Mouse (Mus musculus): Measurements from ENCODE around the gene Rfesd. TPM values are rescaled to one million over a fixed set of nuclear protein-coding genes. Genes with fewer than 3 reads are reported as not detected.

The Rfesd gene
- total and polyA plus RNA-seq, 3 experiments, result 4.4 to 14.9 (median 10.9) TPM

DNA sequence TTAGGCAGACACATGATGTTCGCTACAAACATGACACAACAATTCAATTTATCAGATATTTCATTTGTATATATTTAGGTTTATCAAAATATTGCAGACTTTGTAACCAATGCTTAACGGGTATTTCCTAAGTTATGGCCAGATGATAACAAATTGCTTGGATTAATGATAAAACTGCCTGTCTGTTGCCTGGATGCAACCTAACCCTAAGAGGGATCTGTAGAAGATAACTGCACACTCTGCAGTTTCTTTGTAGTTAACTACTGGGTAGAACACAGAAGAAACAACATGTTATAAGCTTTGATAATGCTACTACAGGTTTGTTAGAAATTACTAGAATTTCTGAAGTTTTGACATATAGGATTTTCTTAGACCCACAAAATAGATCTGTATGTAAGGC, 42.3 kb downstream of the Rfesd start:
- Histone ChIP-seq H3K79me2 (replicated peaks; ENCODE audit: control insufficient read depth, insufficient read depth, low read length) (no peaks in the 10 kb centered on the region), H3K9ac (ENCODE audit: low read depth, low read length) (no peak overlapping the region), H3K4me3 (no peak overlapping the region), H3K27me3 (ENCODE audit: control insufficient read depth, insufficient read depth, low read length) (no peaks in the 10 kb centered on the region), H3K36me3 (ENCODE audit: control insufficient read depth, insufficient read depth, low read length) (no peaks in the 10 kb centered on the region), H3K27ac (no peak overlapping the region), H3K4me1 (ENCODE audit: control insufficient read depth, insufficient read depth, low read length) (no peaks in the 10 kb centered on the region)
- WGBS, result 79% methylated on average over 2 of the region's 2 CpGs
- intact Hi-C loops (cut with DNase I), result no loop called here
- TF ChIP-seq POLR2A (IDR thresholded peaks at IDR 0.05; ENCODE audit: insufficient read depth, low read depth, low read length), result no peak
- no peak for DNase-seq

DNA sequence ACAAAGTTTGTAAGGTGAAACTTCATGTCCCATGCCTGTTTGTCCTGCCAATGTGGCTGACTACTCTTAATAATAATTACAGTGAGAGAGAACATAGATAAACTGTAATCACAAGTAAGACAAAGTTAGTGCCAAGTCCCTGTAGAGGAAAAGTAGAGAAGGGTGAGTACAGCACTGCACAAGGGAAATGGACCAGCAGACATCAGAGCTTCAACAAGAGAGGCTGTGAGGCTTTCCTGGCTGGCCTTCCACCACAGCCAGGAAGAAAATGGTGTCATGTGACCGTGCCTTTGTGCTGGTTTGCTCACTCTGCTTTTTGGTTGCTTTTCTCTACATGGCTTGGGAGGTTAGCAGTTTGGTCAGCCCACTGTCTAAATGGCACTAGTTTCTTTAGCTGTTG, 42.9 kb downstream of the Rfesd start:
- no peak overlapping the region for H3K9ac ChIP-seq (ENCODE audit: low read depth, low read length)
- H3K27ac ChIP-seq, result no peak overlapping the region
- no peaks in the 10 kb centered on the region for H3K79me2 ChIP-seq (replicated peaks; ENCODE audit: control insufficient read depth, insufficient read depth, low read length)
- TF ChIP-seq POLR2A (IDR thresholded peaks at IDR 0.05; ENCODE audit: insufficient read depth, low read depth, low read length), result no peak
- TF ChIP-seq CTCF (IDR thresholded peaks at IDR 0.05), result no peak
- TF ChIP-seq EP300 (IDR thresholded peaks at IDR 0.05; ENCODE audit: insufficient read depth, low read depth, low read length), result no peak
- DNase-seq, result no peak
- no peaks in the 10 kb centered on the region for H3K4me1 ChIP-seq (ENCODE audit: control insufficient read depth, insufficient read depth, low read length)
- WGBS, result 64% methylated on average over 1 of the region's 1 CpGs
- H3K36me3 ChIP-seq (ENCODE audit: control insufficient read depth, insufficient read depth, low read length), result no peaks in the 10 kb centered on the region
- intact Hi-C loops (cut with DNase I), result no loop called here
- H3K4me3 ChIP-seq, result no peak overlapping the region
- H3K27me3 ChIP-seq (ENCODE audit: control insufficient read depth, insufficient read depth, low read length), result no peaks in the 10 kb centered on the region

DNA sequence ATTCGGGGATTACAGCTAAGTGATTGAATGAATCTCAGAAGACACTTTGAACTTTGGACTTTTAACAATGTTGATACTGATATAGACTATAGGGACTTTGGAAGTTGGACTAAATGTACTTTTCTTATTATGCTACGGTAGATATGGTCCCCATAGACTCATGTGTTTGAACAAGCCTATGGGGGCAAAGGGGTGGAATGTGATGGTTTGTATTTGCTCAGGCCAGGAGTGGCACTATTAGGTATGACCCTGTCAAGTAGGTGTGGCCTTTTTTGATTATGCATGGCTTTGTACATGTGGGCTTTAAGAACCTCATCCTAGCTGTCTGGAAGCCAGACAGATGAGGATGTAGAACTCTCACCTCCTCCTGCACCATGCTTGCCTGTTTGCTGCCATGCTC, 44.0 kb downstream of the Rfesd start:
- Histone ChIP-seq H3K36me3 (ENCODE audit: control insufficient read depth, insufficient read depth, low read length) (no peaks in the 10 kb centered on the region), H3K27ac (no peak overlapping the region), H3K4me1 (ENCODE audit: control insufficient read depth, insufficient read depth, low read length) (no peaks in the 10 kb centered on the region), H3K9ac (ENCODE audit: low read depth, low read length) (no peak overlapping the region), H3K27me3 (ENCODE audit: control insufficient read depth, insufficient read depth, low read length) (no peaks in the 10 kb centered on the region), H3K4me3 (no peak overlapping the region), H3K79me2 (replicated peaks; ENCODE audit: control insufficient read depth, insufficient read depth, low read length) (no peaks in the 10 kb centered on the region)
- 71% methylated on average over 2 of the region's 2 CpGs for WGBS
- DNase-seq, result no peak
- intact Hi-C loops (cut with DNase I), result no loop called here
- TF ChIP-seq CTCF (IDR thresholded peaks at IDR 0.05) (no peak), POLR2A (IDR thresholded peaks at IDR 0.05; ENCODE audit: insufficient read depth, low read depth, low read length) (no peak), EP300 (IDR thresholded peaks at IDR 0.05; ENCODE audit: insufficient read depth, low read depth, low read length) (no peak)

DNA sequence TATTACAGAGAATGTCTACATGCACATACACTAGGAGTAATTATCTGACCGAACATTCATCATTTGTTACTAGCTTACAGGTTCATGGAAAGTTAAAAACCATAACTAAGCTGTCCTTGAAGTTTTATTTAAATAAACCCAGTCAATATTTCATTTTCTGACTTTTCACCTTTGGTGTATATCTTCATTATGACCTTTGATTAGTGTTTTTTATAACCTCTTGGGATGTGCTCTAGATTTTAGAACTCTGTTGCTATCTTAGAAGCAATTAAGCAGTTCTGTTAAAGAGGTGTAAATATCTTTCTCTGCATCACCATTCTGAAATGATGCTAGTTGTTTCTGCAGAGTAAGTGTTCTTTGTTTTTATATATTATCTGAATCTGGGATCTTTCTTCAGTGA, 51.7 kb downstream of the Rfesd start, which contains the start of gene Spata9:
Gene Spata9 (plus strand): TSS at position 301 of the 400 bp plus-strand sequence.
- H3K27me3 ChIP-seq (ENCODE audit: control insufficient read depth, insufficient read depth, low read length), result no peaks in the 10 kb centered on the region
- intact Hi-C loops (cut with DNase I), result no loop called here
- H3K4me1 ChIP-seq (ENCODE audit: control insufficient read depth, insufficient read depth, low read length), result no peaks in the 10 kb centered on the region
- H3K36me3 ChIP-seq (ENCODE audit: control insufficient read depth, insufficient read depth, low read length), result no peaks in the 10 kb centered on the region
- no peak within 1 kb of the TSS for H3K4me3 ChIP-seq
- WGBS, result 82% methylated on average over 1 of the region's 1 CpGs
- H3K27ac ChIP-seq, result no peak within 1 kb of the TSS
- H3K79me2 ChIP-seq (replicated peaks; ENCODE audit: control insufficient read depth, insufficient read depth, low read length), result no peaks in the 10 kb centered on the region
- no peak for TF ChIP-seq EP300 (IDR thresholded peaks at IDR 0.05; ENCODE audit: insufficient read depth, low read depth, low read length)
- TF ChIP-seq POLR2A (IDR thresholded peaks at IDR 0.05; ENCODE audit: insufficient read depth, low read depth, low read length), result no peak
- TF ChIP-seq CTCF (IDR thresholded peaks at IDR 0.05), result no peak
- no peak within 1 kb of the TSS for H3K9ac ChIP-seq (ENCODE audit: low read depth, low read length)
- no peak for DNase-seq

DNA sequence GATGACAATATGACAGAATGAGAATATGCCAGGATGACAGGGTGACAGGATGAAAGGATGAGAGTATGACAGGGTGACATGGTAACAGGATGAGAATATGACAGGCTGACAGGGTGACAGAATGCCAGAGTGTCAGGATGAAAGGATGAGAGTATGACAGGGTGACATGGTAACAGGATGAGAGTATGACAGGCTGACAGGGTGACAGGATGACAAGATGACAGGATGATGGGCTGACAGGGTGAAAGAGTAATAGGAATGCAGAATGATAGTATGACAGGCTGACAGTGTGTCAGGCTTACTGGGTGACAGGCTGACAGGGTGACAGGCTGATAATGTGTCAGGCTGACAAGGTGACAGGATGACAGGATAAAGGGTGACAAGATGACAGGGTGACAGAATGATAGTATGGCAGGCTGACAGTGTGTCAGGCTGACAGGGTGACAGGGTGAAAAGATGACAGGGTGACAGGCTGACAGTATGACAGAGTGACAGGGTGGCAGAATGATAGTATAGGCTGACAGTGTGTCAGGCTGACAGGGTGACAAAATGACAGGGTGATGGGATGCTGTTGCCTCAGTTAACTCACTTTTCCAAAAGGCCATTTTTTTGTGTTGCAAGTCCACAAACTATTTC, 63.0 kb downstream of the Rfesd start:
- TF ChIP-seq CTCF (IDR thresholded peaks at IDR 0.05) (no peak), POLR2A (IDR thresholded peaks at IDR 0.05; ENCODE audit: insufficient read depth, low read depth, low read length) (no peak), EP300 (IDR thresholded peaks at IDR 0.05; ENCODE audit: insufficient read depth, low read depth, low read length) (no peak)
- no peak overlapping the region for H3K9ac ChIP-seq (ENCODE audit: low read depth, low read length)
- H3K4me1 ChIP-seq (ENCODE audit: control insufficient read depth, insufficient read depth, low read length), result no peaks in the 10 kb centered on the region
- no peak overlapping the region for H3K27ac ChIP-seq
- H3K4me3 ChIP-seq, result no peak overlapping the region
- no peak for DNase-seq
- no peaks in the 10 kb centered on the region for H3K79me2 ChIP-seq (replicated peaks; ENCODE audit: control insufficient read depth, insufficient read depth, low read length)
- intact Hi-C loops (cut with DNase I), result no loop called here
- H3K27me3 ChIP-seq (ENCODE audit: control insufficient read depth, insufficient read depth, low read length), result no peaks in the 10 kb centered on the region
- no peaks in the 10 kb centered on the region for H3K36me3 ChIP-seq (ENCODE audit: control insufficient read depth, insufficient read depth, low read length)

Other genes with a start within 250 kb of the Rfesd start
- 10 to 100 TPM; 36.6 to 38.8 TPM for gene Glrx, start 178.9 kb downstream of the Rfesd start, total RNA-seq (2021)
- gene Glrx, start 178.9 kb downstream of the Rfesd start, polyA plus RNA-seq (2012; rRNA removed), result 48.5 and 95.2 TPM in 2 replicates
- 10 to 100 TPM; 11.3 to 12.6 TPM for gene Rhobtb3, start 74.8 kb downstream of the Rfesd start, total RNA-seq (2021)
- gene Rhobtb3, start 74.8 kb downstream of the Rfesd start, polyA plus RNA-seq (2012; rRNA removed), result 7.6 and 16.0 TPM in 2 replicates
- gene Spata9, start 51.6 kb downstream of the Rfesd start, total RNA-seq (2021), result not detected
- not detected in 2 replicates for gene Spata9, start 51.6 kb downstream of the Rfesd start, polyA plus RNA-seq (2012; rRNA removed)
- not detected for gene Gpr150, start 38.3 kb upstream of the Rfesd start, total RNA-seq (2021)
- not detected in 2 replicates for gene Gpr150, start 38.3 kb upstream of the Rfesd start, polyA plus RNA-seq (2012; rRNA removed)
- gene Arsk, start 79.9 kb upstream of the Rfesd start, total RNA-seq (2021), result 1 to 10 TPM; 3.5 to 4.0 TPM
- gene Arsk, start 79.9 kb upstream of the Rfesd start, polyA plus RNA-seq (2012; rRNA removed), result 2.4 and 3.7 TPM in 2 replicates
- 10 to 100 TPM; 10.3 to 11.1 TPM for gene Ttc37, start 80.0 kb upstream of the Rfesd start, total RNA-seq (2021)
- 5.0 and 9.6 TPM in 2 replicates for gene Ttc37, start 80.0 kb upstream of the Rfesd start, polyA plus RNA-seq (2012; rRNA removed)